Mouse (Mus musculus): ENCODE data around the gene Daglb.

The Daglb gene

GRCm38 (mm10) chr5:143464100-143464756, at the start of gene Daglb:
Daglb (plus strand) TSS chr5:143464584.
- in situ Hi-C loops (cut with MboI, MseI) = no loop called here

DNA sequence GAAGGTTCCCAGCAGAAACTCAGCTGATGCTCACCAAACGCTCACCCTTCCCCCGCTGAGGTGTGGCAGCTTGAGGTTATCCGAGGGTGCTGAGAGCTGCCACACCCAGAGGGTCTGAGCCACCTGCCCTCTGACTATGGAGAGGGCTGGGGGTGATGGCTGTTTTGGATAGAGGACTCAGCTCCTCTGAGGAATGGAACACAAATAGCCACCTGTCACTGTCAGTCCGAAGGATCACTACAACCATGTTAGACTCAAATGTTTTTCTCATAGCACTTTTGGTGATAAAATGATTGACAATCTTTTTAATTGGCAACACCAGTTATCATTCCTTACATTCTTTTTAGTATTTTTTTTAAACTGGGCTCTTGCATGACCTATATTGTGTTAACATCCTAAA, 42.9 kb upstream of the Daglb start:
- in situ Hi-C loops (cut with MboI, MseI) = no loop called here

- in situ Hi-C loops (cut with MboI, MseI) = no loop called here
Measured at GRCm38 (mm10) chr5:143422990-143423389, 41.4 kb upstream of the Daglb start.

GRCm38 (mm10) chr5:143423899-143424519, 40.4 kb upstream of the Daglb start:
- in situ Hi-C loops (cut with MboI, MseI) = no loop called here

DNA sequence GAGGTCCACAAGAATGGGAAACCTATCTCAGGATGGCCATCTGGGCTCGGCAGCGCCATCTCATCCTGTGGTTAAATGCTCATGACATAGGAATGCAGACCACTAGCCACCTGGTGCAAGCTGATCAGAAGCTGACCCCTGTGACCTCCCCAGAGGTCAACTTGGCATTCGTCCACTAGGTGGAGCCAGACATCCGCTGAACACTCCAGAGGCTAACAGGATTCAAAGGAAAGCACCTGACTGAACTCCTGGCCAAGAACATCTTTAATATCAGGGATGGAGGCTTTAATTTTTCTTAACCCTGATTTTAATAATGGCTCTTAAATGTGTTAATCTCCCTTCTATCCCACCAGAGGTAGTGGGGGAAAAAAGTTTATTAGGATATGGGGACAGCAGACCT, 30.0 kb upstream of the Daglb start:
- in situ Hi-C loops (cut with MboI, MseI) = loop anchor here (10.0 kb wide), 1 partner anchor 530 kb away; no protein-coding TSS in a partner anchor

- in situ Hi-C loops (cut with MboI, MseI) = no loop called here
Measured at GRCm38 (mm10) chr5:143441298-143441697, 23.1 kb upstream of the Daglb start.

- in situ Hi-C loops (cut with MboI, MseI) = no loop called here
Measured at GRCm38 (mm10) chr5:143441753-143442152, 22.6 kb upstream of the Daglb start.

- in situ Hi-C loops (cut with MboI, MseI) = no loop called here
Measured at GRCm38 (mm10) chr5:143463671-143464070, 713 bp upstream of the Daglb start.

GRCm38 (mm10) chr5:143464757-143465118, 354 bp downstream of the Daglb start:
- in situ Hi-C loops (cut with MboI, MseI) = no loop called here

DNA sequence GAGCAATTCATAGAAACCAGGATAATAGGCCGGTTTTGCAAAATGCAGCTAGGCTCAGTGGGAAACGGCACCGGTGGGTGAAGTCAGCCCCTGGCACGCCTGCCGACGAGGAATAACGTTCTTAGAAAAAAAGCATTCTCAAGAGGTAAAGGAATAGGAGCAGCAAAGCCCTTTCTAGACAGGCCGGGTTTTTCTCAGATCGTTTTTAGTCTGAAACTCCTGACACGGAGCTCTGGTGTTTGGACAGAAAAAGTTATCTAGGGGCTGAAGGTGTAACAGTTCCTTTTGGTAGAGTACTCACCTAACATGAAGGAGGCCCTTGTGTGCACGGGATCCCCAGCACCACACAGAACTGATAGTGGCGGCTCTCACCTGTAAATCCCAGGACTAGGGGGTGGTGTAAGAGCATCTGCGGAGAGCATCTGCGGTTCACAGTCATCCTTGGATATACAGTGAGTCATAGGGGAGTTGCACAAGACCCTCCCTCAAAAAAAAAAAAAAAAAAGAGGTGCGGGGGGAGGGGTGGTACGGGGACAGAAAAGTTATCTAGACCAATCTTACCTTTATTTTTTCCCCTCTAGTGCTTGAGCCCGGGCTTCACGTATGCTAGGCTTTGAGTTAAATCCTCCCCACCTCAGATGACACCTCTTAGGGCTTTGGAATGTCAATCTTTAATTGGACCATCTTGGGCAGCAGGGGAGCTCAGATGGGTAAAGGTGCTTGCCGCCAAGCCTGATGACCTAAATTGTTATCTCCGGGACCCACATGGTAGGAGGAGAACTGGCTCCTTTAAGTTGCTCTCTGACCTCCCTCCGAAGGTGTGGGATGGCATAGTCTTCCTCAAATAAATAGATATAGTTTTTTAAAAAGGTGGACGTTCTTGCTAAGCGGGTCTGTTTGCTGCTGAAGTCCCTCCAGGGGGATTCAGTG, 1.0 kb downstream of the Daglb start:
- in situ Hi-C loops (cut with MboI, MseI) = no loop called here

- in situ Hi-C loops (cut with MboI, MseI) = no loop called here
Measured at GRCm38 (mm10) chr5:143466891-143467669, 2.7 kb downstream of the Daglb start.

- in situ Hi-C loops (cut with MboI, MseI) = no loop called here
Measured at GRCm38 (mm10) chr5:143467931-143468330, 3.5 kb downstream of the Daglb start.

DNA sequence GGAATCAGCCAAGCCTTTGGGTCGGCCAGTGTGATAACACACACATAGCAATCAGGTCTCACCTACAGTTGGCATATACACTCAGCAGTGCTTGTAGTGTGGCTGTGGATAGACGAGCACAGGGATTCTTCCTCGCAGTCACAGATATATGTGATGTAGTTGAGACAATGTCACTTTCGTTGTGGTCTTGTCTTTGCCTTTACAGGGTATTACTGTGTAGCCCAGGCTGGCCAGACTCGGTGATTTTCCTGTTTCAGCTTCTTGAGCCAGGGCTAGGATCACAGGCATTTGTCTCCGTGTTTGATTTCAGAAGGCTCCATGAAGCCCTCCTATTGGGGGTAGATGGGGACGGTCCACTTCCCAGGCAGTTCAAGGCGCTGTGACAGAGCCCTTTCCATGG, 5.2 kb downstream of the Daglb start:
- in situ Hi-C loops (cut with MboI, MseI) = no loop called here

GRCm38 (mm10) chr5:143470421-143471164, 6.2 kb downstream of the Daglb start:
- in situ Hi-C loops (cut with MboI, MseI) = no loop called here

GRCm38 (mm10) chr5:143471165-143471546, 6.8 kb downstream of the Daglb start:
- in situ Hi-C loops (cut with MboI, MseI) = no loop called here

GRCm38 (mm10) chr5:143471953-143472618, 7.7 kb downstream of the Daglb start:
- in situ Hi-C loops (cut with MboI, MseI) = no loop called here

GRCm38 (mm10) chr5:143475153-143475844, 10.9 kb downstream of the Daglb start:
- in situ Hi-C loops (cut with MboI, MseI) = no loop called here

GRCm38 (mm10) chr5:143476013-143476412, 11.6 kb downstream of the Daglb start:
- in situ Hi-C loops (cut with MboI, MseI) = no loop called here

GRCm38 (mm10) chr5:143477901-143478300, 13.5 kb downstream of the Daglb start:
- in situ Hi-C loops (cut with MboI, MseI) = no loop called here

DNA sequence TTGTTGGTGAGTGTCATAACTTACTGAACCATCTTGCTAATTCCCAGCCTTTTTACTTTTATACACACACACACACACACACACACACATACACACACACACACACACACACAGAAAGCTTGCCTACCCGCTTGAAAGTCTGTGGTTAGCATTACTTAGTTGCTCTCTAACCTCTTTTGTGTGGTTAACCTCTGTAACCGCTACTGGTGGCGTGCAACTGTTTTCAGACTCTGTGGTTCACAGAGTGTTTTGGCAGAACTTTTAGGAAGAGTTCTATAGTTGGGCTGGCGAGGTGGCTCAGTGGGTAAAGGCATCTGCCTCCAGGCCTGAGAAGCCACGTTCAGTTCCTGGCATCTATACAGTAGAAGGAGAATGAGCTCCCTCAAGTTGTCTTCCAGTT, 20.6 kb downstream of the Daglb start:
- in situ Hi-C loops (cut with MboI, MseI) = loop anchor here (10.0 kb wide), 1 partner anchor 750 kb away; no protein-coding TSS in a partner anchor

Data from regulatory T cell (primary cell).